Mouse (Mus musculus): ENCODE data around the gene Cd320. TPM values are rescaled to one million over a fixed set of nuclear protein-coding genes. Genes with fewer than 3 reads are reported as not detected.
"Not testable (repeated sequence)": the region's sequence is repeated elsewhere in the genome, so short reads cannot be mapped to it uniquely, and the experiment has no call there.

Cd320 gene
- total RNA-seq, 2 experiments from 2014 or later: 14.8 to 15.2 TPM

DNA sequence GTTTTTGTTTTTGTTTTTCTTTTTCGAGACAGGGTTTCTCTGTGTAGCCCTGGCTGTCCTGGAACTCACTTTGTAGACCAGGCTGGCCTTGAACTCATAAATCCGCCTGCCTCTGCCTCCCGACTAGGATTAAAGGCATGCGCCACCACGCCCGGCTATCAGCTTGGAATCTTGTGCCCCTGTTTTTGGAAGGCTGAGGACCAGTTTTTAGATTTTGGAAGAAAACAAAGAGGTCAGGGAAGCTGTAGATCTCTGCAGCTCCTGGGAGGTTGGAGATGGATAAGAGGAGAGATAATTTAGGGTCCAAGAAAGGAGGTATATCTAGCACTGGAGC is 17.9 kb upstream of the Cd320 start:
- DNase-seq (ENCODE audit: low spot score): not testable (repeated sequence)

DNA sequence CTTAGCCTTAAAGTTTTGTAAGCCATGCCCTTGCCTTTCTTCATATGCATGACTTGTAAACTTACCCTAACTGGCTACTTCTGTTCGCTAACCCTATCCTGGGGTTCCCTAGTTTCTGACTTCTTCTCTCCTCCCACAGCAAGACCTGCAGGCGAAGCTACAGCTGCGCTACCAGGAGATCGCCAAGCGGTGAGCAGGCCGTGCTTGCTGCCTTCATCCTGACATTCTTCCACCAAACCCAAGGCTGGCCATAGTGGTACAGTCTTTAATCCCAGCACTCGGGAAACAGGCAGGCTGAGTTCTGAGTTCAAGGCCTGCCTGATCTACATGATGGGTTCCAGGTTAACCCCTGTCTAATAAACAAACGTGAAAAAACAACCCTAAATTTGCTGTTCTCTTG is 17.4 kb upstream of the Cd320 start:
- no peak for DNase-seq (ENCODE audit: low spot score)

DNA sequence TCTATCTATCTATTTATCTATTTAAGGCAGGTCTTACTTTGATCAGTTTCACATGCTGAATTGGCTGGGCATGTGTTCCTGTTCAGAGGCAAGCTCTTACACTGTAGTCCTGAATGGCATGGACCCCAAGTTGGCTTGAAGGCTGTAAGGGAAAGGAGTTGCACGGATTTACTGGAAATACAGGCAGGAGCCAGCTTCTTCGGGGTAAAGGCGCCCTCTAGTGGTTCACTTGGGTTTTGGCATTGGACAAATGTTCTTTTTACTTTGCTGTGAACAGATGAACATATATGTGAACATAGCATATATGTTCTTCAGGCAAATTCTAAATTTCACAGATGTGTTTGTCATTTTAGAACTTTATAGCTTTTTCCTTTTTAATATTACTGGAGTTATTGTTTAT is 16.0 kb upstream of the Cd320 start:
- peak; percentile 81 for DNase-seq (ENCODE audit: low spot score)

DNA sequence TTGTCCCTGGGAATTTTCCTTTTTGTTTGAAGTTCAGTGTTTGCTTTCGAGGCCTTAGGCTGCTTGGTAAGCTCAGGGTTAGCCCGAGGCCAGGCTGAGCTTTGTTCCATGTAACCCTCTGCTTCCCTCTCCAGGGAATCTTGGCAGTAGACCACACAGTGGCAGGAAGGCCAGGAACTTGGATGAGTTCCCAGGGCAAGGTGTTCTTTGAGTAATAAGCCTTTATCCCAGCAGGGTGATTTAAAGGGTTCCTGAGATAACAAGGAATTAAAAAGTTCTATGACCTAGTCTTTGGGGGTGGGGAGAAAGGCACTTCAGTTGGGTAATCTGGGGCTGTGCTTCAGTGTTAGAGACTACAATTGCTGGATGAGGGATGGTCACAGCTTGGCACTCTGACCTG is 14.0 kb upstream of the Cd320 start:
- DNase-seq (ENCODE audit: low spot score): peak; percentile 46

DNA sequence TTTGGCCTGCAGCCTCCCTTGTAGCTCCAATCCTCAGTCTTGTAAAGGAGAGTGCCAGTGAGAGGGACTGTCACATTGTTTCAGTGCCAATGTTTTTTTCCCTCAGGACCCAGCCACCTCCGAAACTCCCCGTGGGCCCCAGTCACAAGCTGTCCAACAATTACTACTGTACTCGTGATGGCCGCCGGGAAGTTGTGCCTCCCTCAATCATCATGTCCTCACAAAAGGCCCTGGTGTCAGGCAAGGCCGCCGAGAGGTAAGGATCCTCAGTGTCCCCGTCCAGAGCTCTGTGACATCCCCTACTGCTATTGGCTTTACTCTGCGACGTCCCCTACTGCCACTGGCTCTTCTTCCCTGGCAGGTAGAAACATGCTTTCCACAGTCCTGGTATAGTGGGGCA is 13.3 kb upstream of the Cd320 start:
- no peak for DNase-seq (ENCODE audit: low spot score)

DNA sequence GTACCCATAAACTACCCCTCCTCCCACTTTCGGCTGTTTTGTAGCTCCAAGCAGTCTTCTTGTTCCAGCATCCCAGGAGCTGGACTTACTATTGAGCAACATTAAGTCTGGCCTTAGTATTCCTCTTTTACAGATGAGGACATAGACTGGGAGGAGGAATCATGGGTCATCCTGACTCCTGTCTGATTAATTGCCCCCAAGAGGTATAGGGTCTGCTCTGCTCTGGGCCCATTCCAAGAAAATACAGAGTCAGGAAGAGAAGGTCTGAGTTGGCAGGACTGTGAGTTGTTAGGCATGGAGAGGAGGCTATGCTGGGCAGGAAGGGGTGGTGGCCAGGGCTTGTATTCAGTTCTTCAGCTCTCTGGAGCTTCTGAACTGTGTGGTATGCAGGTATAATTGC is 1.3 kb downstream of the Cd320 start:
- DNase-seq (ENCODE audit: low spot score): no peak

DNA sequence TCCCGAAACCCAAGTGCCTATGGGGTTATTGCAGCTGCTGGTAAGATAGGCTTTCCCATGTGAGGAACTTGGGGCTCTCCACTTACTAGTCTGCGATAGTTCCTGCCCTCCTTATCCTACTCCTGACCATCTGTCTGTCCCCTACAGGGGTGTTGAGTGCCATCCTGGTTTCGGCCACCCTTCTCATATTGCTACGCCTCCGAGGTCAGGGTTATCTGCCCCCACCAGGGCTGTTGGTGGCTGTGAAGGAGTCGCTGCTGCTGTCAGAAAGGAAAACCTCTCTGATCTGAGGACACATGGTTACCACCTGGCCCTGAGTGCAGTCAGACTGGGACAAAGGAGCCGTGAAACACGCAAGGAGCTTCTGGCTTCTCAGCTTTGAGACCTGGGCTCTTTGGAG is 5.2 kb downstream of the Cd320 start:
- no peak for DNase-seq (ENCODE audit: low spot score)

DNA sequence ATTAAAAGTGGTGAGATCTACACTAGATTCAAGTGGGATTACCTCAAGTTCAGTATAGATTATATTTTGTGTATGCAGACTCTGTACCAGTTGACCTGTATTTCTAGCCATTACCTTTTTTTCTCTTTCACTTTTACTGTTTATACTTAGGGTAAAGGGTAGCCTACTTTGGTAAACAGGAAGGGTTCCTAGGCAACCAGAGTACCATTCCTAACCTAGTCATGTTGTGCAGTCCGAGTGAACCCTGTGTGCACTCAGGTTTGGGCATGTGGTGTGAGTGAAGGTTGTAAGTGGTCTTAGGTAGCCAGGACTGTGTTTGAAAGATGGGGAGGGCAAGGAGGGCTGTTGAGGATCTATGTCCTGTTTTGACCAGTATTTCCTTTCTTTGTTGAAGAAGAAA is 8.4 kb downstream of the Cd320 start:
- no peak for DNase-seq (ENCODE audit: low spot score)

DNA sequence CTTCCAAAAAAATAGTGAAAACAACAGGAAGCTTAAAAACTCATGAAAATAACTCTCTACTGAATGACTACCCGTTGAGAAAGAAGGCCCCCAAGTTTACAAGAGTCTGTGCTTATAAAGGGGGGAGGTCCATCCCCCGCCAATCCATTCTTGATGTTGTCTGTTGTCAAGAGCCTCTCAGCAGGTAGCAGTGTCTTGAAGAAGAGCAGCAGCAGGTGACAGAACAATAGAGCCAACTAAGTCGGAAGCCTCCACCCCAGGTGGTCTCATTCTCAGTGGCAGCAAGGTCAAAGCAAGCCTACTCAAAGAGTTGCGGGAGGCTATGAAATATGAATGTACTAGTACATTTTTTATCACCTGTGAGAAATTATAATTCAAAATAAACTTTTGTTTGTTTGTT is 14.9 kb downstream of the Cd320 start:
- DNase-seq (ENCODE audit: low spot score): no peak

DNA sequence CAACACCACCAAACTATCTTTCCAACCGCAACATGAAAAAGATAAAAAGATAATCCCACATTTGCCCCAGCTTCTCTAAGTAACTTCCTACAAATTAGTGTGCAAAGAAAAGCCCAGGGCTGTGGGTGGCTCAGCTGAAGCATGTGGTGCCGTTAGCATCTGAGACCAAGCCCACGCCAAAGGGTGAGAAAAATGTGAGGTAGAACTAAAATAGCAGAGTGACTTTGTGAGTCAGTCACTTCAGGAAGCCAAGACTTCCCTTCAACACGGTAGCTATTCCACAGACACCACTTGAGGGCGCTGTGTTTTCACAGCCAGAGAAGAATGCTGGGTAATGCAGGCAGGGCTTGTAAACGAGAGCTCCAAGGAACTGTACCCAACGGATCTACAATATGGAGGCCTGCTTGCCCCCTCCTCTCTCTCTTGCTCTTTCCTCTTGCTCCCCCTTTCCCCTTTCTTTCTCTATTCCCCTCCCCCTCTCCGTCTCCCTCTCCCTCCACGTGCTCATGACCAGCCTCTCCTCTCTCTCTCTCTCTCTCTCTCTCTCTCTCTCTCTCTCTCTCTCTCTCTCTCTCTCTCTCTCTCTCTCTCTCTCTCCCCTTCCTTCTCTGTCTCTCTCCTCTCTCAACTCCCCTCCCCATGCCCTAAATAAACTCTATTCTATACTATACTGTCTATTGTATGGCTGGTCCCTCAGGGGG is 22.6 kb downstream of the Cd320 start:
- peak; percentile 42 for DNase-seq (ENCODE audit: low spot score)

DNA sequence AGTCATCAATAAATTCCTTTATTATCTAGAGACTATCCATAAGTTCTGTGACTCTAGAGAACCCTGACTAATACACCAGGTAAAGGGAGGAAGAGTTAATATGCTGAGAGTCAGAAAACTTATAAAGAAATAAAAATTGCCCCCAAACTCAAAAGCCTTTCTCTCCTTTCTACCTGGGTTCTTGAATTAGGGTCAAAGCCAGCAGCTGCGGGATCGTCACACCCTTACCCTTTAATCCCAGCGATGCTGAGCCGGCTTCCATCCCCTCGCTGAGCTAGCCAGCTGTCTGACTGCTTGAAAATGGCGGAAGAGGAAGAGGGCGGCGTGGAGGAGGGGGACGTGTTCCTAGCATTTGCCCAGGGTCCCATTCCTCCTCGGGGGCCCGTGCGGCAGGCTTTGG is 30.6 kb downstream of the Cd320 start, which contains the start of gene Gm7029:
TSS of gene Gm7029 (plus strand) at position 301 of the 400 bp plus-strand sequence.
- not testable (repeated sequence) for DNase-seq (ENCODE audit: low spot score)

DNA sequence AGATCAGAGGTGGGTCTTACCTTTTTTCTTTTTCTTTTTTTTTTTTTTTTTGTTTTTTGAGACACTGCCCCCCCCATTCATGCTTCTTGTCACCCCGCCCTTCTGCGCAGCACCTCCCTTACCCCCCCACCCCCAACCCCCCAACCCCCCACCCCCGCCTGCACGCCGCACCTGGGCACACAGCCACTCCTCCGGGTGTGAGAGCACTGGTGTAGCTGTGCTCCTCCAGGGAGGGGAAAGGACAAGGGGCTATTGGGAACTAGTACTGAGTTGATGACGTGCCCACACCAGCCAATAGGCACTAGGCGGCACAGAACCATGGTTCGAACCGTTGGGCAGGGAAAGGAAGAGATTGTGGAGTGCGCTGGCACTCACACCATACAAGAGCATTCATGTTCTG is 31.5 kb downstream of the Cd320 start:
- no peak for DNase-seq (ENCODE audit: low spot score)

DNA sequence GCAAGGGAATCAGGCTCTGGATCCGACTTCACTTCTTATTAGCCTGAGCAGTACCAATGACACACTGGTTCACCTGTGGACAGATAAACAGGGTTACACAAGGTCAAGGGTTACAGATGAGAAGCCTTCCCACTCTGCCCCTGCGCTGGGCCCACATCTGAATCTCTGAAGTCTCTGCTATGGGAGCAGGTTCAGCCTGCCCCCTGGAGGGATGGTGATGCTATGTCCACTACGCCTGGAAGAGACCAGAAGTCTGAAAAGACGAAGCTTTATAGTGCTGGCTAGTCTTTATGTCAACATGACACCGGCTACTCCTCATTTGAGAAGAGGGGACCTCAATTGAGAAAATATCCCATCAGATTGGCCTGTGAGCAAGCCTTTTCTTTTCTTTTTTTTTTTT is 32.9 kb downstream of the Cd320 start:
- not testable (repeated sequence) for DNase-seq (ENCODE audit: low spot score)

DNA sequence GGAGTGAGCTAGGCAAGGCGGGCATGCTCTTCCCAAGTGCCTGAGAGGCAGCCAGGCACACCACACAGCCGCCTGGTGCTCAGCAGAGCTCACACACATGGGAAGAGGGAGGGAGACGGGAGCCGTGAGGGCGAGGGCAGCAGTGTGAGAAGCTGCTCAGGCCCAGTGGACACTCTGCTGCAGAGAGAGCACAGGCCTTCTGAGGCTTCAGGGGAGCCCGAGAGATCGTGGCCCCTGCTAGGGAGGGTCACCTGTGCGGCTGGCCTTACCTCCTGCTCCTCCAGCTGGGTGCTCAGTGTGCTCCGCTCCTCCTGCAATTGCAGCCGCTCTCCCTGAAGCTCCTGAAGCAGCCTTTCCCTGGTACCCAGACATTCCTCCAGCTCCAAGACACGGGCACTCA is 41.4 kb downstream of the Cd320 start:
- not testable (repeated sequence) for DNase-seq (ENCODE audit: low spot score)

DNA sequence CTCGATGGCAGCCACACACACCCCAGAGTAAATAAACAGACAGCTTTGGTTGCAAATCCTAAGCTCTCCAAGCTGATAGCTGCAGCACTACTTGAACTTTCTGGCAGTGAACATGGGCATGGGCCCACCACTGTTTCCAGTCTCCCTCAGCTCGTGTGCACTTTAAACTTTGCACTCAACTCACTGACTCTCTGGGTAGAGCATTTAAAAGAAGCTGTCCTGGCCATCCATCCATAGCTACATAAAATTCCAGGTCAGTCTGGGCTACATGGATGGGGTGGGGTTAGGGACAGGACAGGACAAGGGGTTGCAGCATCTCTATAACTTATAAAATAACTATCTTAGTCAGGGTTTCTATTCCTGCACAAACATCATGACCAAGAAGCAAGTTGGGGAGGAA is 44.9 kb downstream of the Cd320 start:
- not testable (repeated sequence) for DNase-seq (ENCODE audit: low spot score)

DNA sequence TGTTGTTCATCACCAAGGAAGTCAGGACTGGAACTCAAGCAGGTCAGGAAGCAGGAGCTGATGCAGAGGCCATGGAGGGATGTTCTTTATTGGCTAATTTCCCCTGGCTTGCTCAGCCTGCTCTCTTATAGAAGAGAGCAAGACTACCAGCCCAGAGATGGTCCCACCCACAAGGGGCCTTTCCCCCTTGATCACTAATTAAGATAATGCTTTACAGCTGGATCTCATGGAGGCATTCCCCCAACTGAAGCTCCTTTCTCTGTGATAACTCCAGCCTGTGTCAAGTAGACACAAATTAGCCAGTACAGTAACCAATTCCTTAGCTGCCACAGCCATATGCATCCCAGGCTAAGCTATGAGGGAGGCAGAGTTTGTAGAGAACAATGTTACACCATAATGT is 45.3 kb downstream of the Cd320 start:
- not testable (repeated sequence) for DNase-seq (ENCODE audit: low spot score)

DNA sequence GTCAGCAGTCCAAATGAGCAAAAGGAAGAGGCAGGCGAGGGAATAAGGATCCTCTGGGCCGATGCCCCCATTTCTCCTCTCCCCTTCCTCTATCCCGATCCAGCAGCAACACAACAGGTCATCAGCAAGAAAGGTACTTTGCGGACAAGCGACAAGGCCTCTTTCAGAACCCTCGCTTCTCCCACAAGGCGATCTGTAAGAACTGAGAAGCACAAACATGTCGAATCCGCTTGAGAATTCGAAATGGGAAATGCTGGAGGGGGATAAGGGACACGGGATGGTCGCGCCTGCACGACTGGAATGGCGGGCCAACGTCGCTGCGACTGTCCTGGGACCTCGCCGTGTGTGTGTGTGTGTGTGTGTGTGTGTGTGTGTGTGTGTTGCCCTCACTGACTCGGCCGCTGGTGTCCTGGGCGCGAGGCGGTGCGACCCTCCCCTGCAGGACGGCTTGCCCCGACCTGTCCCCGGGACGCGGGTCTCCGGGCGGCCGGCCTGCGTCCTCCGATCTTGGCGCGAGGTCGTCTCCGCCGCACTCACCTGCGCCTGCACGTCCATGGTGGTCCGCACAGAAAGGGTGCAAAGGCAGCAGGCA is 47.1 kb downstream of the Cd320 start:
- not testable (repeated sequence) for DNase-seq (ENCODE audit: low spot score)

DNA sequence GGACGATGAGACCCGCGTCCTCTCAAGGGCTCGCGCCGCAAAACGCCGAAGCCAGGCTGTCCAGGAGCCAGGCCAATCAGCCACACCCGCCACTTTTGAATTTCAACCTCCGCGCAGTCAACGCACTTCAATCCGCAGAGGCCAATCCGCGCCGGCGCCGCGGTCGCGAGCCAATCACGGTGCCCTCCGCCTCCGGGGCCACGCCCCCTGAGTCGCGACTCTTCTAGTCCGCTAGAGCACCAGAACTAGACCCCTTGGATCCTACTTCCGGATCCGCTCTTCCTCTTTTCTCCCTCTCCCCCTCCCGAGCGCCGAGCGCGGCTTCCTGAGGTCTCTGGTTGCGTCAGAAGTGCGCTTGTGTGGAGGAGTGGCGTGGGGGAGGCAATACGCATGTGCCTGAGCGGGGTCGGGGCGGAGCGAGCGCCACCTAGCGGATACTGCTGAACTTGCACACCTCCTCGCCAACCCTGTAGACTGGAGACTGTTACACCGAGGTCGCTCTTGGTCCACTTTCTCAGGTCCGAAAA is 47.7 kb downstream of the Cd320 start, which contains the start of gene Kifc1:
TSS of gene Kifc1 (minus strand) at position 129 of the 527 bp plus-strand sequence.
- peak; percentile 99 for DNase-seq (ENCODE audit: low spot score)

DNA sequence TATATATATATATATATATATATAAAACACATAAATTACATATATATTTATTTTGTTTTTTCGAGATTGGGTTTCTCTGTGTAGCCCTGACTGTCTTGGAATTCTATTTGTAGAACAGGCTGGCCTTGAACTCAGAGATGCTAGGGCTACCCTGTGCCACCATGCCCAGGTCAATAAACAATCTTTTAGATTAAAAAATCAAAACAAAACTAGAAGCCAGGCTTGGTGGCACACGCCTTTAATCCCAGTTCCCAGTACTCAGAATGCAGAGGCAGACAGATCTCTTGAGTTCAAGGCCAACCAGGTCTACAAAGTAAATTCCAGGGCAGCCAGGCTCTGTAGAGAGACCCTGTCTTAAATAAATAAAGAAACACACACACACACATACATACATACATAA is 48.5 kb downstream of the Cd320 start:
- no peak for DNase-seq (ENCODE audit: low spot score)

DNA sequence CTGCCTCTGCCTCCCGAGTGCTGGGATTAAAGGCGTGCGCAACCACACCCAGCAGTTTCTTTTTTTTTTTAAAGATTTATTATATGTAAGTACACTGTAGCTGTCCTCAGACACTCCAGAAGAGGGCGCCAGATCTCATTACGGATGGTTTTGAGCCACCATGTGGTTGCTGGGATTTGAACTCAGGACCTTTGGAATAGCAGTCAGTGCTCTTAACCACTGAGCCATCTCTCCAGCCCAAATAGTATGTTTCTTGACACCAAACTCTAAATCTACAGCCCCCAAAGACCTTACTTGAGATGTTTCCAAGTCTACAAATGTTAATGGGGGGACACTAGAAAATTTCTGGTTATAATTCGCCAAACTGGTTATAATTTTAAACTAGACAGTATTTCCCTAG is 49.0 kb downstream of the Cd320 start:
- DNase-seq (ENCODE audit: low spot score): not testable (repeated sequence)

DNA sequence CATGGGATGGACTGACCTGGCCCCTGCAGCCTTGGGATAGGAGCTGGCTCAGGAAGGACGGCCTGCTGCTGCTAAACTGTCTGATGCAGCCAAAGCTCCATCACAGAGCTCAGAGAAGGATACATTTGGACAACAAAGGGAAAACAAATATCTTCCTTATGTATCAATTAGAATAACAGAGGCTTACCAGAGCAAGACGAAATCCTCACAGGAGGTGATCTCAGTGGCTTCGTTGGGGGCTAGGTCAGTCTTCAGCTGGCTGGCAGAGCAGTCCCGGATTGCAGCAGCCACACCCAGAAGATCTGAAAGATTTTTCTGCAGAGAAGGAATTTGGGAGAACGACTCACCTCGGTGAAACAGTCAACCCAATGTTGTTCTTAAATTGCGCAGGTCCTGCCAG is 49.5 kb downstream of the Cd320 start:
- no peak for DNase-seq (ENCODE audit: low spot score)

DNA sequence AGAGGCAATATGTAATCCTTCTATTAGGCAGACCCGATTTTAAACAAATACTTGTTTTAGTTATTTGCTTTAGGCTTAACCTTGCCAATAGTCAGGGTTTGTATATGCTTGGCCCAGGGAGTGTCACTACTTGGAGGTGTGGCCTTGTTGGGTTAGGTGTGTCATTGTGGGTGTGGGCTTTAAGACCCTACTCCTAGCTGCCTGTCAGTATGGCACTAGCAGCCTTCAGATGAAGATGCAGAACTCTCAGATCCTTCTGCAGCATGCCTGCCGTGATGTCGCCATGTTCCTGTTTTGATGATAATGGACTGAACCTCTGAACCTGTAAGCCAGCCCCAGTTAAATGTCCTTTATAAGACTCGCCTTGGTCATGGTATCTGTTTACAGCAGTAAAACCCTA is 50.1 kb downstream of the Cd320 start:
- DNase-seq (ENCODE audit: low spot score): not testable (repeated sequence)

DNA sequence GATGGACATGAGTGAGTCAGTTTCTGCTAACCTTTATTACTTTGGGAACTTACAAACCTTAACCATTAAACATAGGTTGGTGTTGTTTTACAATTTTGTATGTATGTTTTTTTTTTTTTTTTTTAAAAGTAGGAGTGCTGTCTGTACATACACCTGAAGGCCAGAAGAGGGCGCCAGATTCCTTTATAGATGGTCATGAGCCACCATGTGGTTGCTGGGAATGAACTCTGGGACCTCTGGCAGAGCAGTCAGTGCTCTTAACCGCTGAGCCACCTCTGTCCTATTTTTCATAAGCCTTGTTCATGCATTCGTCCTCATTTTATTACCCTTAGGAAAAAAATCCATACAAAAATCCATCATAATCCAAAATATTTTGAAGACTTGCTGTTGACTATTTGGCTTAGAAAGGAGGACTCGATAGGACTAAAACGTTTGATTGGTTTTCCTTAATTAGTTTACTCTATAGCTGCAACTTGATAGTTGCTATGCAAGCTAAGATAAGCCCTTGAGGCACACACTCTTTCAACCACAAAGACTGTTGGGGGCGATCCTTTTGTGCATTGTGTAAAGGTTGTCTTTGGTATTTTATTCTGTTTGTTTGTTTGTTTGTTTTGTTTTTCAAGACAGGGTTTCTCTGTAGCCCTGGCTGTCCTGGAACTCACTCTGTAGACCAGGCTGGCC is 54.4 kb downstream of the Cd320 start:
- DNase-seq (ENCODE audit: low spot score): no peak
